Mouse (Mus musculus) lung, adult 2 months (tissue): ENCODE measurements at regions not wholly inside any gene's neighbourhood (a gene's known extent, or its start where the extent isn't known, plus 50 kb on each side); places are given as distances from the start of the nearest gene placed in this dataset.

Source experiments
- CTCF ChIP-seq: fragments of 200-500 bp; IDR thresholded peaks from 2 replicates; pipeline ENCODE4 v1.5.1; 2011; ENCODE audit warnings: mild to moderate bottlenecking, low read length, control low read depth; ENCODE audit not compliant: insufficient read depth
- POLR2A ChIP-seq: fragments of 200-500 bp; IDR thresholded peaks from 2 replicates; pipeline ENCODE4 v1.6.1; 2011; ENCODE audit warnings: low read depth, mild to moderate bottlenecking, control low read depth, low read length, borderline replicate concordance; ENCODE audit errors: extremely low read depth

- TF ChIP-seq POLR2A (no peak), CTCF (no peak)
Observed at GRCm38 (mm10) chr10:99609420-99609819, 150.0 kb downstream of the Csl start.
